Mouse (Mus musculus): ENCODE measurements at regions not wholly inside any gene's neighbourhood (a gene's known extent, or its start where the extent isn't known, plus 50 kb on each side); places are given as distances from the start of the nearest gene placed in this dataset.

DNA sequence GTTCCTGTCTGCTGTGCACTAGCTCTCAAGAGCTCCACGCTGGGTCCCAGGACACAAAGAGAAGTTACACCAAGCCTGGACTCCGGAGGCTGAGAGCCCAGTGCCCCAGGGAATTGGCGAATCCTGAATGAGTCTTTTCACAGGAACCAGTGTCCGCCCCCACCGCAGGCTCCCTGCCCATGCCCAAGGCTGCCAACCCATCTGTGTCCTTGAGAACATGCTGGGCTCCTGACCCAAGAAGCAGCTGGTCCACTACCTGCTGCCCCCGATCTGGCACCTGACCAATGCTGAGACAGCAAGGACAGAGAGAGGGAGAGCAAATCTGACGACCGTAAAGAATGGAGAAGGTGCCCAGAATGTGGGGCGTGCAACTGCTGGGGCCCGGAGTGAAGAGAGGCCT, 85.2 kb upstream of the Cplx2 start:
- TF ChIP-seq CTCF (IDR thresholded peaks at IDR 0.05; ENCODE audit: insufficient read depth, low read depth, low read length) (no peak), POLR2A (IDR thresholded peaks at IDR 0.05; ENCODE audit: insufficient read depth, low read depth, low read length) (no peak)

DNA sequence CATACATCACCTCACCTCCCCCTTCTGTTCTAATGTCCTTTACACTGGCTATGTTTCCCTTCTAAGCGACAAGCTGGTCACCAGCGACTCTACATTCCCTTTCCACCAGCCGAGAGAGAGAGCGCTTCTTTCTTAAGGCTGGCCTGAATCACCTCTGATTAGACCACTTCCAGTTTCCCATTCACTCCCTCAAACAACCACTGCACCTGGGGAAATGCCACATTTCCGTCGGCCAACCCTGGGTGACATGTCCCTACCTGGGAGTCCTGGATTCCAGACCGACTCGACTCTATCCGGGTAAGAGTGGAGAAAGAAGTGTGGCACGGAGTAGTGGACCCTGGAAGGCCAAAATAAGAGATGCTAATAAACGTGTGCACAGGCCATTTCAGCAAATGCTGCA, 84.5 kb upstream of the Cplx2 start:
- Histone ChIP-seq H3K4me3 (ENCODE audit: insufficient read depth, low read depth, low read length) (no peak overlapping the region), H3K4me1 (ENCODE audit: control insufficient read depth, insufficient read depth, low read length) (peaks cover 15% of the 10 kb centered on the region), H3K27ac (ENCODE audit: insufficient read depth, low read depth, low read length) (no peak overlapping the region)
- no peak for TF ChIP-seq POLR2A (IDR thresholded peaks at IDR 0.05; ENCODE audit: insufficient read depth, low read depth, low read length)
- TF ChIP-seq CTCF (IDR thresholded peaks at IDR 0.05; ENCODE audit: insufficient read depth, low read depth, low read length), result no peak
- 94% methylated on average over 11 of the region's 11 CpGs for WGBS

More for the DNA sequence above, 85.2 kb upstream of the Cplx2 start:
- WGBS, result 67% methylated on average over 10 of the region's 10 CpGs
- Histone ChIP-seq H3K4me3 (ENCODE audit: insufficient read depth, low read depth, low read length) (no peak overlapping the region), H3K27ac (ENCODE audit: insufficient read depth, low read depth, low read length) (no peak overlapping the region), H3K4me1 (ENCODE audit: control insufficient read depth, insufficient read depth, low read length) (peaks cover 21% of the 10 kb centered on the region)

DNA sequence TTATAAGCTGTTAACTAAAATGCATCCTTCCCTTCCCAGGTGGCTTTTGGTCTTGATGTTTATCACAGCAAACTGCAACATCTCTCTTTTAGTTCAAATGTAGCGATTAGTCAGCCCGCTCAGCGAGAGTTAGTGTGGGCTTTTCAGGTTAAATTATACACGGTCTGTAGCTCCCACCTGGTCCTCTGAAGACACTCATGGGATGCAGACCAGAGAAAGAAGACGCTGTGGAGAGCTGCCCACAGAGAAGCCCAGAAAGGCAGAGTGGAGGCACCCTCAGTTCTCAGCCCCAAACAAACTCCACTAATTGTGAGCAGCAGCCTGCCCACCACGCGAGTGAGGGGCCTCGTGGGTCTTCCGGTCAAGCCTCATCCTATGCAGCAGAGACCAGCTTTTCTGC, 81.1 kb upstream of the Cplx2 start:
- TF ChIP-seq POLR2A (IDR thresholded peaks at IDR 0.05; ENCODE audit: insufficient read depth, low read depth, low read length) (no peak), CTCF (IDR thresholded peaks at IDR 0.05; ENCODE audit: insufficient read depth, low read depth, low read length) (no peak)
- H3K4me3 ChIP-seq (ENCODE audit: insufficient read depth, low read depth, low read length), result no peak overlapping the region
- no peaks in the 10 kb centered on the region for H3K4me1 ChIP-seq (ENCODE audit: control insufficient read depth, insufficient read depth, low read length)
- H3K27ac ChIP-seq (ENCODE audit: insufficient read depth, low read depth, low read length), result no peak overlapping the region
- WGBS, result 88% methylated on average over 9 of the region's 9 CpGs

DNA sequence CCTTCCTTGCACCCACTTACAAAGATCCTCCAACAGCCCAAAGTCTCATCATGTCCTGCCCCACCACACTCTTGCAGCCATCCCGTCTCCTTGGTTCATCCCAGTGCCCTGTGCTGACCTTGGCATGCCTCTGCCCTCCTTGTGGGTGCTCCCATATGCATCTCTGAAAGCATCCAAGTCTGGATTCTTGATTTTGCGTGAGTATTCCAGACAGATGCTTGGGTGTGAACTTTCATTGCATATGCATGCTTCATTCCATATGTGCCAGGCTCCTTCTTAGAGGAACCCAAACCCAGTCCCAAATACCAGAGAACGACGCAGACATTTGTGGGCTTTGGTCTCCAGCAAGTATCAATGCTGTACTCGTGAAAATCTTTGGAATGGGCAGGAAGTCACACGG, 78.8 kb upstream of the Cplx2 start:
- H3K4me1 ChIP-seq (ENCODE audit: control insufficient read depth, insufficient read depth, low read length), result no peaks in the 10 kb centered on the region
- no peak overlapping the region for H3K27ac ChIP-seq (ENCODE audit: insufficient read depth, low read depth, low read length)
- H3K4me3 ChIP-seq (ENCODE audit: insufficient read depth, low read depth, low read length), result no peak overlapping the region
- no peak for TF ChIP-seq POLR2A (IDR thresholded peaks at IDR 0.05; ENCODE audit: insufficient read depth, low read depth, low read length)
- no peak for TF ChIP-seq CTCF (IDR thresholded peaks at IDR 0.05; ENCODE audit: insufficient read depth, low read depth, low read length)
- WGBS, result 92% methylated on average over 6 of the region's 6 CpGs

DNA sequence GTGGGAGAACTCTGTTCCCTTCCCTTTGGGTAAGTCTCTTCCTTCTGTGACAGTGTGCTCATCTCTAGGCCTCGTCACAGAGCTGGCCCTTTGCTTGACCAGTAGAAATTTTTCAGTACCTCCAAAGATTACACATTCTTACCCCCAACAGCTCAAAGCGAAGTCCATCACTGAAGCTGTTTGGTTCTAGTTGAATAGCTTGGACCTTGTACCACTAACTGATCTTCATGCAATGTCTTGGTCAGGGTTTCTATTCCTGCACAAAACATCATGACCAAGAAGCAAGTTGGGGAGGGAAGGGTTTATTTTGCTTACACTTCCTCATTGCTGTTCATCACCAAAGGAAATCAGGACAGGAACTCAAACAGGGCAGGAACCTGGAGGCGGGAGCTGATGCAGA, 78.1 kb upstream of the Cplx2 start:
- Histone ChIP-seq H3K4me1 (ENCODE audit: control insufficient read depth, insufficient read depth, low read length) (no peaks in the 10 kb centered on the region), H3K27ac (ENCODE audit: insufficient read depth, low read depth, low read length) (no peak overlapping the region), H3K4me3 (ENCODE audit: insufficient read depth, low read depth, low read length) (no peak overlapping the region)
- TF ChIP-seq POLR2A (IDR thresholded peaks at IDR 0.05; ENCODE audit: insufficient read depth, low read depth, low read length) (no peak), CTCF (IDR thresholded peaks at IDR 0.05; ENCODE audit: insufficient read depth, low read depth, low read length) (no peak)
- 94% methylated on average over 3 of the region's 3 CpGs for WGBS

DNA sequence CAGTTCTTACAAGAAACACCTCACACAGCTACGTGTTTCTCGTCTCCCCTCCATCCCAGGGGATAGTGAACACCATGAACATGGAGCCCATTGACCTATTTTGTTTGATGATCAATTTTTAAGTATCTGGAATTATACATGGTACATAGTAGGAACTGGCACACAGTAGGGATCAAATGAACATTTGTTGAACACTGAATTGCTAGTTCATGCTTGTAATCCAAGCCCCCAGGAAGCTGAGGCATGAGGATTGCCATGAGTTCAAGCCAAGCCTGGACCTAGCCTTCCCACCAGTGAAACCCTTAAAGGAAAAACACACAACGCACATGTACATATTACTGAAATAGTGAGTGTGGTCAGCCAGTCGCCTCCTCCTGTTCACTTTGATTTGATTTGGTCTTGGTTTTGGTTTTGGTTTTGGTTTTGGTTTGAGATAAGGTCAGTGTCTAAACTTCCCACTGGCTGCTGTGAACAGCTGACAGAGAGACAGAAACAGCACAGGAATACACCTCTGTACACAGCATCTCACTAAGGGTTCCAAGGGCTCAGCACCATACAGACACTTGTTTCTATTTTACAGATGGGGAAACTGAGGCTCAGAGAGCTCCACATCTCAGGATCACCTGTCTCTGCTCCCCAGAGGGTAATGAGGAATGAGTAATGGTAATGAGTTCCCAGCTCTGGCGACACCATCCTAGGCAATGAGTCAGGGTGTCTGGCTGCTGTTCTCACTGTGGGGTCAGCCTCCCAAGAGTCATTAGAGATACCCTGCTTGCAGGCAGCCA, 75.5 kb upstream of the Cplx2 start:
- no peak for TF ChIP-seq CTCF (IDR thresholded peaks at IDR 0.05; ENCODE audit: insufficient read depth, low read depth, low read length)
- no peak for TF ChIP-seq POLR2A (IDR thresholded peaks at IDR 0.05; ENCODE audit: insufficient read depth, low read depth, low read length)
- no peak overlapping the region for H3K27ac ChIP-seq (ENCODE audit: insufficient read depth, low read depth, low read length)
- no peaks in the 10 kb centered on the region for H3K4me1 ChIP-seq (ENCODE audit: control insufficient read depth, insufficient read depth, low read length)
- no peak overlapping the region for H3K4me3 ChIP-seq (ENCODE audit: insufficient read depth, low read depth, low read length)
- 81% methylated on average over 5 of the region's 5 CpGs for WGBS

DNA sequence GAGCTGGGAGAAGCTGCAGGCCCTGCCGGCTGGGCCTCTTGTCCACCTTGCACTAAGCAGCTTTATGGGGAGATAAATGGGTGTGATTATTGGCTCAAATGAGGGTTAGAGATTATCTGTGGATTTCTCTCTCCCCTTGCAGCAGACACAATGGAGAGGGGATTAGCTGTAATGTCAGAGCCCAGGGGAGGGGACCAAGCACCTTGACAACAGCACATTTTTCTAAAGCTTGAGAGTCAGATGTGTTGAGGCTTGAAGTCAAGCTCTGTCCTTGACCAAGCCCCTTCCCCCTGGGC, 74.9 kb upstream of the Cplx2 start:
- Histone ChIP-seq H3K4me3 (ENCODE audit: insufficient read depth, low read depth, low read length) (no peak overlapping the region), H3K27ac (ENCODE audit: insufficient read depth, low read depth, low read length) (no peak overlapping the region), H3K4me1 (ENCODE audit: control insufficient read depth, insufficient read depth, low read length) (peaks cover 2% of the 10 kb centered on the region; the same call in 1 of the 2 replicates)
- WGBS, result 56% methylated on average over 1 of the region's 1 CpGs
- no peak for TF ChIP-seq CTCF (IDR thresholded peaks at IDR 0.05; ENCODE audit: insufficient read depth, low read depth, low read length)
- TF ChIP-seq POLR2A (IDR thresholded peaks at IDR 0.05; ENCODE audit: insufficient read depth, low read depth, low read length), result no peak

DNA sequence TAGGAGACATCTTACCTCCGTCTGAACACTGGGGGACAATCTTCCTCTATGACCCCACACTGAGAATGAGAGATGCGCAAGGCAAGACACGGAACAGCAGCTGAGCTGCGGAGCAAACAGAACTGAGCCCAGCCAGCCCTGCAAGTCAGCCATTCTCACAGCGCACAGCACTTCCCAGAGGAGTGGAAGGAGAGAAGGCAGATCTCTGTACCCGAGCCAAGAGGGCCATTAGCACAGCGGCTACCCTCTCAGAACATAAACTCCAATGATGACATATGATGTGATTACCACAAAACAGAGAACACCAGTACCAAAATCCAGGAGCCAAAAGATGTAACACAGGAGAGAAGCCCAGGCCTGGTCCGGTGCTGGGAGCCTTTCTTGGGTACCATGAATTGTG, 72.3 kb upstream of the Cplx2 start:
- H3K27ac ChIP-seq (ENCODE audit: insufficient read depth, low read depth, low read length), result no peak overlapping the region

DNA sequence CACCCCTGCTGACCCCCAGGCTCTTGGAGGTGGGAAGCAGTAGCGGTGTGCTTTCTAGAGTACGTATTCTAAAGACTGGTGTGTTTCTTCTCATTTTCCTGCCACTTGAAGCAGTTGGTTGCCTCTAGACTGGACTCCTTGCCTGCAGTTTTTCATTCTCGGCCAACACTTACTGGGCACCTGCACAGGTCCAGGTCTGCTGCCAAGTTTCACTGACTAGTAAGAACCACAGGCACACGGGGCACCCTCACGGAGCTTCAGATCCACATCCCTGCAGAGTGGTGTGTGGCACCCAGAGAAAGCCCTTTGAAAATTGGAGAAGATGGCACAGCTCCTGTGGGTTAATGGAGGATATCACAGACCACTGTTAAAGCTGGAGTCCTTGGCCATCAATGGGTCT, 71.9 kb upstream of the Cplx2 start:
- H3K4me3 ChIP-seq (ENCODE audit: insufficient read depth, low read depth, low read length), result no peak overlapping the region
- WGBS, result 96% methylated on average over 5 of the region's 5 CpGs
- no peak overlapping the region for H3K27ac ChIP-seq (ENCODE audit: insufficient read depth, low read depth, low read length)
- no peak for TF ChIP-seq CTCF (IDR thresholded peaks at IDR 0.05; ENCODE audit: insufficient read depth, low read depth, low read length)
- TF ChIP-seq POLR2A (IDR thresholded peaks at IDR 0.05; ENCODE audit: insufficient read depth, low read depth, low read length), result no peak
- H3K4me1 ChIP-seq (ENCODE audit: control insufficient read depth, insufficient read depth, low read length), result peaks cover 5% of the 10 kb centered on the region; the same call in 1 of the 2 replicates

More for the DNA sequence above, 72.3 kb upstream of the Cplx2 start:
- no peak overlapping the region for H3K4me3 ChIP-seq (ENCODE audit: insufficient read depth, low read depth, low read length)
- H3K4me1 ChIP-seq (ENCODE audit: control insufficient read depth, insufficient read depth, low read length), result peaks cover 5% of the 10 kb centered on the region; the same call in 1 of the 2 replicates
- 83% methylated on average over 8 of the region's 8 CpGs for WGBS
- TF ChIP-seq POLR2A (IDR thresholded peaks at IDR 0.05; ENCODE audit: insufficient read depth, low read depth, low read length), result no peak
- TF ChIP-seq CTCF (IDR thresholded peaks at IDR 0.05; ENCODE audit: insufficient read depth, low read depth, low read length), result no peak

Measured in olfactory bulb, adult 2 months (tissue).